Mouse (Mus musculus) kidney, adult 2 months (tissue): Measurements from ENCODE around the gene Lonp2. TPM values are rescaled to one million over a fixed set of nuclear protein-coding genes. Genes with fewer than 3 reads are reported as not detected.

ENCODE experiments used
- DNase-seq: peaks from one replicate; pipeline ENCODE4 v3.0.0; 2021
- H3K27ac ChIP-seq: fragments of 200-500 bp; 2 replicates; pipeline ENCODE4 v1.5.1; 2012; ENCODE audit warnings: low read depth, low read length, control low read depth, inconsistent platforms; ENCODE audit not compliant: insufficient read depth
- H3K27me3 ChIP-seq: fragments of 200-500 bp; replicated peaks from 2 replicates; pipeline ENCODE4 v1.6.1; 2012; ENCODE audit warnings: mild to moderate bottlenecking, moderate library complexity, low read length, inconsistent platforms; ENCODE audit not compliant: control insufficient read depth, insufficient read depth
- H3K36me3 ChIP-seq: fragments of 200-500 bp; 2 replicates; pipeline ENCODE4 v1.6.1; 2012; ENCODE audit warnings: mild to moderate bottlenecking, moderate library complexity, low read length, inconsistent platforms; ENCODE audit not compliant: control insufficient read depth, insufficient read depth
- H3K4me1 ChIP-seq: fragments of 200-500 bp; 2 replicates; pipeline ENCODE4 v1.6.1; 2011; ENCODE audit warnings: low read length; ENCODE audit not compliant: control insufficient read depth, insufficient read depth
- H3K4me3 ChIP-seq: fragments of 200-500 bp; 2 replicates; pipeline ENCODE4 v1.5.1; 2011; ENCODE audit warnings: mild to moderate bottlenecking, low read depth, low read length, control low read depth; ENCODE audit not compliant: insufficient read depth
- CTCF ChIP-seq: fragments of 200-500 bp; conservative IDR thresholded peaks from 2 replicates; pipeline ENCODE4 v1.5.1; 2011; ENCODE audit warnings: low read depth, mild to moderate bottlenecking, control low read depth, low read length, moderate library complexity, mixed read lengths; ENCODE audit not compliant: insufficient read depth, insufficient read length
- POLR2A ChIP-seq: fragments of 200-500 bp; IDR thresholded peaks from one replicate; pipeline ENCODE4 v1.6.1; 2011; ENCODE audit warnings: low read depth, low read length, control low read depth
- WGBS: fragments of 180-500 bp; shearing (Covaris S2); methylation state at CpG from one replicate; pipeline ENCODE4 v1.1.7; 2018; 5-methylcytosine and 5-hydroxymethylcytosine counted together
- polyA plus RNA-seq: library from polyadenylated mRNA; depleted of rRNA; stranded (reverse); fragments of >200 nt; gene quantifications from 2 replicates; pipeline ENCODE4 v1.2.3, GENCODE M21; 2012; rRNA removed

The Lonp2 gene
- 82.9 and 87.1 TPM in 2 replicates for polyA plus RNA-seq

DNA sequence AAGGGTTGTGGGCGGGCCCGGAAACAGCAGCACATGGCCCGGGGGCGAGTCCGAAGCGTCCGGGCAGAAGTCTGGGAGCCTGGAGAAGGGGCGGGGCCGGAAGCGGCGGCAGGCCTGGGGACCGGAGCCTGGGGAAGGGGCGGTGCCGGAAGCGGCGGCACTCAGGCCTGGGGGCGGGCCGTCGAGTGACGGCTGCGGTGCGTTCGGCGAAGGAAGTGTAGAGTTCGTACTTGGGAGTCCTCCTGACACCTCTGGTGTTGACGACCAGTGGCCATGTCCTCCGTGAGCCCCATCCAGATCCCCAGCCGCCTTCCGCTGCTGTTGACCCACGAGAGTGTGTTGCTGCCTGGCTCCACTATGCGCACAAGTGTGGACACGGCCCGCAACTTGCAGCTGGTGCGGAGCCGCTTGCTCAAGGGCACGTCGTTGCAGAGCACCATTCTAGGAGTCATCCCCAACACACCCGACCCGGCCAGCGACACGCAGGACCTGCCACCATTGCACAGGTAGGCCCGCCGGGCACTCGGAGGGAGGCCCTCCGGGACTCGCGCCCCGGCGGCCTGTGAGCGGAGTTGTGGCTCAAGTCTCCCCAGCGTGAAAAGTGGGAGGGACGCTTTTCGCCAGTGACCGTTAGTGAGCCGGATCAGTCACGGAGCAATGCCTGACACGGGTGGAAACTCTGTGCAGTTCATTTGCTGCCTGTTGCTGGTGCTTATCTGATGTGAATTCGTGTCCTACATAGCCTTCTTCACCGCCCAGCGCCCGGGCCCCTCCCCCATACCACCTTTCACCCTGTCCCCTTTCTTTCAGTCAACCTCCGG lies at the start of gene Lonp2:
Gene Lonp2, plus strand, starts transcription at position 133 of the 821 bp plus-strand sequence.
- Histone ChIP-seq H3K36me3 (no peaks in the 10 kb centered on the region), H3K27me3 (no peaks in the 10 kb centered on the region), H3K4me3 (peak within 1 kb of the TSS; percentile 97), H3K27ac (peak within 1 kb of the TSS; percentile 78), H3K4me1 (peaks cover 8% of the 10 kb centered on the region)
- no peak for TF ChIP-seq CTCF
- TF ChIP-seq POLR2A = peak; percentile 41
- under 1% methylated on average over 61 of the region's 62 CpGs for WGBS
- peak; percentile 99 for DNase-seq

DNA sequence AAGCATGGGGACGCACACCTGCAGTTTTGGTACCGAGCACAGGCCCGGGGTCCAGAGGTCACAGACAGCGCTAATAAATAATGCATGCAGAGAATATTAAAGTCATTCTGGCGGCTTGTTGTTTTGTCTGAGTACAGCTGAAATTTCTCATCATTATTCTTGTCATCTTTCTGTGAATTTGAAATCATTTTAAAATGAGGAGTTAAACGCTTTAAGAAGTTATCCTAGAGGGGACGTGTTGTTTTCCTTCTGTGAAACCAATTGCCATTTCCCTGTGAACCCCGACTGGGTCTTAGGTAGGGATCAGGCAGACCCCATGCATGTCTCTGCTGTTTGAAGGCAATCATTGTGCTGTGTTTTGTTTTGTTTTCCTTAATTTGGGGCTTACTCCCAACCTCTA lies 46.3 kb upstream of the Lonp2 start:
- Histone ChIP-seq H3K4me1 (no peaks in the 10 kb centered on the region), H3K4me3 (no peak overlapping the region), H3K27ac (no peak overlapping the region), H3K36me3 (no peaks in the 10 kb centered on the region), H3K27me3 (no peaks in the 10 kb centered on the region)
- DNase-seq = no peak
- no peak for TF ChIP-seq POLR2A
- no peak for TF ChIP-seq CTCF
- WGBS = 74% methylated on average over 8 of the region's 8 CpGs

DNA sequence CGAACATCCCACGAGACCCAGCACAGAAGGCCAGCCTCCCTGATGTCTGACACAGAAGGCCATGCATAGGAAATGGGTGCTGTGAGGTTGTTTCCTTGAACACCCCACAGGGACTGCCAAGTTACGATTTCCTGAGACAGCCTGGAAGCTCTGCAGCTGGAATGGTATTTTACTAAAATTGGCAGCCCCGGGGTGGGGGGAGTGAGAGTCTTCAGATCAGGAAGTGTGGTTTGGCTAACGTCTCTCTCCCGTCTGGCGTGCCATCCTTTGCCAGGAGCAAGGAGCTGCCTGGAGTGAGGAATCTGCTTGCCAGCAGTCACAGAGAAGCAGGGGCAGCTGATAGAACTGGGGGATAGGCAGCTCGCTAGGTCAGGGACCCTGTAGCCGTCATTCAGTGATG lies 45.8 kb upstream of the Lonp2 start:
- no peaks in the 10 kb centered on the region for H3K36me3 ChIP-seq
- TF ChIP-seq CTCF = no peak
- TF ChIP-seq POLR2A = no peak
- H3K4me3 ChIP-seq = no peak overlapping the region
- no peaks in the 10 kb centered on the region for H3K27me3 ChIP-seq
- no peaks in the 10 kb centered on the region for H3K4me1 ChIP-seq
- peak; percentile 70 for DNase-seq
- 29% methylated on average over 9 of the region's 9 CpGs for WGBS
- no peak overlapping the region for H3K27ac ChIP-seq

DNA sequence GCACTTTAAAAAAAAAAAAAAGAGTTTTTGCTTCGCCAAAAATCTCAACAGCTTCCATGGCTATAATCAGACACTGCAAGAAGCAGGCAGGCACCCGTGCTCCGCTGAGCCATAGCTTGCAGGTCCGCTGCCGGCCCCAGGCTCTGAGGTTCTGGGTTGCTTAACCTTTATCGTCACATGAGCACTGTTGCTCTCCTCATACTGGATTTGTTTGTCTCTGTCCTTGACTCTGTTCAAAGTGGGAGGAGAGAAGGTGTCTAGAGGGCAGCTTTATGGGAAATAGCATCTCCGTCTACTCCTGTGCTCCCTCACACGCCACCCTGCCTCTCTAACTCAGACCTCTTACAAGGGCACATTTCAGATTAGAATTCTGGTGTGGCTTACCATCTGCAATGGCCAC lies 45.1 kb upstream of the Lonp2 start:
- WGBS = 41% methylated on average over 8 of the region's 8 CpGs
- H3K4me1 ChIP-seq = no peaks in the 10 kb centered on the region
- TF ChIP-seq POLR2A (no peak), CTCF (no peak)
- H3K36me3 ChIP-seq = no peaks in the 10 kb centered on the region
- no peak overlapping the region for H3K4me3 ChIP-seq
- DNase-seq = no peak
- no peaks in the 10 kb centered on the region for H3K27me3 ChIP-seq
- no peak overlapping the region for H3K27ac ChIP-seq

DNA sequence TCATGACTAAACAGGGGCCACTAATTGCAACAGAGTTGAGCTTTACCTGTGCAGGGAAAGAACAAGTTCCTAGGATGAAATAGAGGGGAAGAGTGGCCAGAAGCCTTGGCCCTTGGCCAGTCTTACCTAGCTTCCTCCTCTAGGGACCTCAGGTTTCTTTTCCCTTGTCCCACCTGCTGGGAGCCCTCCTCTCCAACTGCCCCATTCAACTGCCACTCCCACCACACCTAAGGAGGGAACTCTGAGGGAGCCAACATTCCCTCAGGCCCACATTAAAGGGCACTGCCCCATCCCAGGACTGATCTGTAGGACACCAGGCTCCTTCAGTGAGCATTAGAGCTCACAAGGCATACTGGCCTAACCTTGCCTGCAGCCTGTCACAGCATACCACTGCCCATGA lies 43.4 kb upstream of the Lonp2 start, which contains the start of gene Abcc12:
Gene Abcc12, minus strand, starts transcription at position 229 of the 400 bp plus-strand sequence.
- no peaks in the 10 kb centered on the region for H3K4me1 ChIP-seq
- H3K36me3 ChIP-seq = no peaks in the 10 kb centered on the region
- no peak within 1 kb of the TSS for H3K4me3 ChIP-seq
- TF ChIP-seq POLR2A (no peak), CTCF (no peak)
- no peaks in the 10 kb centered on the region for H3K27me3 ChIP-seq
- H3K27ac ChIP-seq = no peak within 1 kb of the TSS
- no peak for DNase-seq

DNA sequence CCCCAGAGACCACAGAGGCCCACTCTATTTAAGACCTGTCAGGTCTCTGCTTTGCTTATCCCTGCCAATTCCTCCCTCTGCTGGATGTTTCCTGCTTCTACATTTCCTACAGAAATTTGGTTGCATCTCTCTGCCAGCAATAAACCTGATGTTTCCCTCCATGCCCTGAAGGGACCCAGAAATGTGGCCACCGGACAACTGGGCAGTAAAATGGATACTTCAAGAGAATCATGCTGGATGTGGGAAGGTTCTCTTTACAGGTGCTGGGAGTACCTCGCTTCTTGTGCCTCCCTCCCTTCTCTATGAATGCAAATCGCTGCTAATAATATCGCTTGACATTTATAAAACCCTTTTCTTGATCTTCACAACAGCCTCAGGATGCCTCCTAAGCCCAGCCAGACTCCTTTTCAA lies 41.9 kb upstream of the Lonp2 start:
- no peak for TF ChIP-seq CTCF
- no peak for TF ChIP-seq POLR2A
- no peak for DNase-seq
- Histone ChIP-seq H3K27ac (no peak overlapping the region), H3K36me3 (no peaks in the 10 kb centered on the region), H3K27me3 (no peaks in the 10 kb centered on the region), H3K4me1 (no peaks in the 10 kb centered on the region), H3K4me3 (no peak overlapping the region)
- WGBS = 75% methylated on average over 4 of the region's 4 CpGs

DNA sequence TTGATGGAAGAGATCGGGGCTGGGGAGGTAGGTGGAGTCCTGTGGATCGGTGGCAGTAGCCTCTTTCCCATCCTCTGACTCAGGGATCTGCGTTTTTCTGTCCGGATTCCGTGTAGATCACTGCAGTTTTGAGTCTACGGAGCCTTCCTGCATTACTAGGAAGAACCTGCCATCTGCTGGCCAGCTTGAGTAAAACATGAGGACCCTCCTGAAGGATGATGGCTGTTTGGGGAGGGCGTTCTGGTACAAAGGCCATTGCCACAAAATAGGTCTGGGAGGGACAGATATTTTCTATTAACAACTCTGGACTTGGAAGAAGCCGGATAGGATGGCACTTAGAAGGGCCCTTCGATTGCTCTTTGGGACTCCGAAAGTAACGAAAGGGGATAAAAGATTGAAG lies 38.7 kb upstream of the Lonp2 start:
- DNase-seq = peak; percentile 85
- Histone ChIP-seq H3K27ac (no peak overlapping the region), H3K27me3 (no peaks in the 10 kb centered on the region), H3K4me3 (no peak overlapping the region), H3K4me1 (no peaks in the 10 kb centered on the region), H3K36me3 (no peaks in the 10 kb centered on the region)
- 3% methylated on average over 11 of the region's 11 CpGs for WGBS
- TF ChIP-seq POLR2A (no peak), CTCF (peak; percentile 83)
